Mouse (Mus musculus): ENCODE results near the gene Gm2897.
"Not testable (repeated sequence)": the region's sequence is repeated elsewhere in the genome, so short reads cannot be mapped to it uniquely, and the experiment has no call there.

Gm2897 gene

DNA sequence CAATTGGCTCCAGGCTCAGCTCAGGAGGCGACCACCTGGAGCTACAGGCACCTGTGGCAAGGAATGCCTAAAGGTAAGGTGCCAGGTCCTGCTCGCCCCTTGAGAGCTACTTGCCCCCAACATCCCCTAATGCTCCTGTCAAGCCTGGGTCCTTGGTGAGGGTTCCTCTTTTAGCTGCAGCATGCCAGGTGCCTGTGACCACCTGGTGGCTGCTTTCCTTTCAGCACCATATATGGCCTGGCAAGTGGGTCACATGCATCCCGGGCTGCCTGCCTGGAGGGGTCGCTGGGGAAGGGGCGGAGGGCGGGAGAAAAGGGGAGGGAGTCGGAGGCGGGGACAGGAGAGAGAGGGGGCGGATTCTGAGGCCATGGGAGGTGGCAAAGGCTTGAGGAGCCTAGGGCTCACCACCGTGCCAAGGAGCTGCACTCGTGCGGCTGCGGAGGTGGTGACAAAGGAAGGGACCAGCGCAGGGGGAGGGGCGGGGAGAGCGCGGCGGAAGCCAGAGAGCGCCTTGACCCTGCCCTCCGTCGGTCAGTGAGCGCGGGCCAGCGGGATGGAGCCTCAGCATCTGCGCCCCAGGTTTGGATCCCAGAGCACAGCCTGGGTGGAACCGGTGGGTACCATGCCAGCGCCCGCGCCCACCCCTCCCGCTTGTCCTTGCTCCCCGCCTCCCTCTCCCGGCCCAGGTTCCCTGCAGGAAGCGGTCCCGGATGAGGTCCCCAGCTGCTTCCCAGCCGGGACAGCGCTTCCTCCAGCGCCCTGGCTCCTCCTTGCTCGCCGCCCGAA lies at the start of gene Gm2897:
Gene Gm2897 (plus strand): TSS at position 559 of the 786 bp plus-strand sequence.
- not testable (repeated sequence) for DNase-seq (ENCODE audit: low spot score)

- DNase-seq (ENCODE audit: low spot score), result not testable (repeated sequence)
Observed at GRCm38 (mm10) chr14:3029702-3030101, 19.4 kb upstream of the Gm2897 start, which contains the start of gene Gm2888. Gene Gm2888 (plus strand): TSS chr14:3030002.

GRCm38 (mm10) chr14:3049513-3049800 lies 372 bp downstream of the Gm2897 start:
- DNase-seq (ENCODE audit: low spot score), result not testable (repeated sequence)

DNA sequence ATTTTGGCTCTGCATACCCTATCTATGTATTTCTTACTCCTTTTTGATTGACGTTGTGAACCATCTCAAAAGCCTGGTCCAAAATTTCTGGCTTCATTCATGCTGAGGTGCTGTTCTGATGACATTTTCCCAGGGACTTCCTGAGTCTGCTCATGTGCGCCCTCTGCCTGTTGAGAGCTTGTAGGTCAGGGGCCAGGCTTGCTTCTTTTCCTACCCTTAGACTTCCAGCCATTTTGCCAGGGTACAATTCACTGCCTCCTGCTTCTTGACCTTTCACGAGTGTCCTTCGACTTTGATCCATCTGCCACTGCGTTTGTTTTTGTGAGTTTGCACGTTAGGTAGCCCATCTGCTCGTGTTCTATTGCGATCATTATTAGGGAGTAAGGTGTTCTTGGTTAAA lies 1.0 kb downstream of the Gm2897 start:
- not testable (repeated sequence) for DNase-seq (ENCODE audit: low spot score)

DNA sequence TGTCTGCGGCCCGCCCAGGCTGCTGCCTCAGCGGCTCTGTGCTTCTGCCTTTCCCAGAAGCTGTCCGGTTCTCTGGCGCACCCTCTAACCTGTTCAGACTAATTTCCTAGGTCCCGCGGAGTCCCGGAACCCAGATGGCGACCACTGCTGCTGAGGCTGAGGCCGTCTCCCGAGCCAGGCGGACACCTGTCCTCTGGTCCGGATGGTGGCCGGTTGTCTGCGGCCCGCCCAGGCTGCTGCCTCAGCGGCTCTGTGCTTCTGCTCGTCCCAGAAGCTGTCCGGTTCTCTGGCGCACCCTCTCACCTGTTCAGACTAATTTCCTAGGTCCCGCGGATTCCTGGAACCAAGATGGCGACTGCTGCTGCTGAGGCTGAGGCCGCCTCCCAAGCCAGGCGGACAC lies 67.0 kb downstream of the Gm2897 start:
- DNase-seq (ENCODE audit: low spot score), result peak; percentile 0
